Mouse (Mus musculus) myocyte (in vitro differentiated cells): ENCODE results near the gene Adap1. TPM values are rescaled to one million over a fixed set of nuclear protein-coding genes. Genes with fewer than 3 reads are reported as not detected.
A peak's percentile ranks its signal among the peaks of the same experiment; 100 is the strongest.

Experiments
- H3K27me3 ChIP-seq: one replicate; pipeline ENCODE4 v1.6.1; 2011; ENCODE audit not compliant: control insufficient read depth, insufficient read depth, insufficient read length
- H3K36me3 ChIP-seq: one replicate; pipeline ENCODE4 v1.6.1; 2011; ENCODE audit not compliant: control insufficient read depth, insufficient read depth
- H3K4me2 ChIP-seq: one replicate; pipeline ENCODE4 v1.6.1; 2011; ENCODE audit warnings: low read depth, control low read depth
- H3K4me3 ChIP-seq: one replicate; pipeline ENCODE4 v1.5.1; 2011; ENCODE audit warnings: mild to moderate bottlenecking, control low read depth, moderate library complexity
- H3K79me2 ChIP-seq: one replicate; pipeline ENCODE4 v1.6.1; 2011; ENCODE audit not compliant: control insufficient read depth, insufficient read depth
- H3ac ChIP-seq: one replicate; pipeline ENCODE4 v1.6.1; 2011; ENCODE audit not compliant: control insufficient read depth, insufficient read length
- CEBPB ChIP-seq: IDR thresholded peaks from 2 replicates; pipeline ENCODE4 v1.6.1; 2011; ENCODE audit warnings: mild to moderate bottlenecking, moderate library complexity; ENCODE audit not compliant: poor library complexity, insufficient read depth, severe bottlenecking
- E2F4 ChIP-seq: IDR thresholded peaks from one replicate; pipeline ENCODE4 v1.6.1; 2011; ENCODE audit warnings: mild to moderate bottlenecking, control low read depth, moderate library complexity; ENCODE audit not compliant: insufficient read depth
- MAX ChIP-seq: IDR thresholded peaks from one replicate; pipeline ENCODE4 v1.6.1; 2011; ENCODE audit warnings: low read depth, mild to moderate bottlenecking, control low read depth
- MYOD1 ChIP-seq, 3 experiments: IDR thresholded peaks; one replicate each; pipeline ENCODE4 v1.6.1; 2011; ENCODE audit warnings: control low read depth in 2 of 3, low read depth in 2 of 3, mild to moderate bottlenecking in 2 of 3, moderate library complexity in 1 of 3; ENCODE audit not compliant: insufficient read length in 2 of 3, control insufficient read depth in 1 of 3
- MYOG ChIP-seq, 3 experiments: IDR thresholded peaks; one replicate each; pipeline ENCODE4 v1.6.1; 2011; ENCODE audit warnings: control low read depth in 2 of 3, low read depth in 2 of 3, mild to moderate bottlenecking in 2 of 3; ENCODE audit not compliant: insufficient read length in 2 of 3, control insufficient read depth in 1 of 3, insufficient read depth in 1 of 3
- POLR2A ChIP-seq: IDR thresholded peaks from one replicate; pipeline ENCODE4 v1.6.1; 2011; ENCODE audit warnings: low read depth, mild to moderate bottlenecking, control low read depth, moderate library complexity; ENCODE audit not compliant: insufficient read length
- POLR2AphosphoS2 ChIP-seq: IDR thresholded peaks from one replicate; pipeline ENCODE4 v1.6.1; 2011; ENCODE audit warnings: low read depth, control low read depth; ENCODE audit not compliant: insufficient read length
- REST ChIP-seq: IDR thresholded peaks from one replicate; pipeline ENCODE4 v1.6.1; 2011; ENCODE audit warnings: mild to moderate bottlenecking, control low read depth, moderate library complexity; ENCODE audit not compliant: insufficient read depth, insufficient read length
- SRF ChIP-seq: IDR thresholded peaks from one replicate; pipeline ENCODE4 v1.6.1; 2011; ENCODE audit warnings: low read depth; ENCODE audit not compliant: control insufficient read depth, insufficient read length
- TCF12 ChIP-seq: IDR thresholded peaks from one replicate; pipeline ENCODE4 v1.6.1; 2011; ENCODE audit warnings: mild to moderate bottlenecking, control low read depth; ENCODE audit not compliant: poor library complexity, insufficient read depth, severe bottlenecking
- TCF3 ChIP-seq: IDR thresholded peaks from one replicate; pipeline ENCODE4 v1.6.1; 2011; ENCODE audit warnings: low read depth, control low read depth; ENCODE audit not compliant: insufficient read length
- USF1 ChIP-seq: IDR thresholded peaks from one replicate; pipeline ENCODE4 v1.6.1; 2011; ENCODE audit warnings: low read depth, mild to moderate bottlenecking, control low read depth, moderate library complexity
- polyA plus RNA-seq: library from polyadenylated mRNA; unstranded; fragments of >200 nt; fragmentation: generic; extraction: Trizol; gene quantifications from one replicate; pipeline ENCODE4 v1.2.1, GENCODE M21; 2012; ENCODE audit warnings: missing spikeins

Gene Adap1
- polyA plus RNA-seq, 1 experiment: 0.04 TPM

DNA sequence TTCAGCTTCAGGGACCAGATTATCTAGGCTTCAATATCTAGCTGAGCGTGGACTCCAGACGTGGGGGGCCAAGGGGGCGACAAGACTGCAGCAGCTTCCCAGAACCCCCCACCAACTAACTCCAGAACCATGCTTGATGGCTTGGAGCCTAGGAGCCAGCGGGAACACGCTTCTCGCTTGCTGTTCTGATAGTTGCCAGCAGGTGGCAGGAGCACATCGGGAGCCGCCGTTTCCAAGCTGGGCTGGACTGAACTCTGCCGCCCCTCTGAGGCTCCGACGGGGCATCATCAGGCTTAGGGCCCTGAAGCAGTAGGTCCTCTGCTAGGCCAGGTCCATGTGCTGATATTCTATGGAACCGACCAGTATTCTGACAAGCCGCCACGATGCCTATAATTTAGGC is 43.2 kb downstream of the Adap1 start:
- Histone ChIP-seq H3K79me2 (no peaks in the 10 kb centered on the region), H3ac (no peak overlapping the region), H3K27me3 (peaks cover 43% of the 10 kb centered on the region), H3K4me2 (no peak overlapping the region), H3K36me3 (no peaks in the 10 kb centered on the region), H3K4me3 (no peak overlapping the region)
- TF ChIP-seq USF1 (no peak), POLR2AphosphoS2 (no peak), TCF12 (no peak), E2F4 (no peak), MAX (no peak), MYOD1 (IDR thresholded peaks at IDR 0.05; ENCODE audit: control insufficient read depth in 1 of 3, insufficient read length in 2 of 3, low read depth in 2 of 3) (no peak), POLR2A (no peak), REST (no peak), CEBPB (no peak), MYOG (IDR thresholded peaks at IDR 0.05; ENCODE audit: control insufficient read depth in 1 of 3, insufficient read depth in 1 of 3, insufficient read length in 2 of 3, low read depth in 2 of 3) (no peak), SRF (no peak), TCF3 (no peak)

DNA sequence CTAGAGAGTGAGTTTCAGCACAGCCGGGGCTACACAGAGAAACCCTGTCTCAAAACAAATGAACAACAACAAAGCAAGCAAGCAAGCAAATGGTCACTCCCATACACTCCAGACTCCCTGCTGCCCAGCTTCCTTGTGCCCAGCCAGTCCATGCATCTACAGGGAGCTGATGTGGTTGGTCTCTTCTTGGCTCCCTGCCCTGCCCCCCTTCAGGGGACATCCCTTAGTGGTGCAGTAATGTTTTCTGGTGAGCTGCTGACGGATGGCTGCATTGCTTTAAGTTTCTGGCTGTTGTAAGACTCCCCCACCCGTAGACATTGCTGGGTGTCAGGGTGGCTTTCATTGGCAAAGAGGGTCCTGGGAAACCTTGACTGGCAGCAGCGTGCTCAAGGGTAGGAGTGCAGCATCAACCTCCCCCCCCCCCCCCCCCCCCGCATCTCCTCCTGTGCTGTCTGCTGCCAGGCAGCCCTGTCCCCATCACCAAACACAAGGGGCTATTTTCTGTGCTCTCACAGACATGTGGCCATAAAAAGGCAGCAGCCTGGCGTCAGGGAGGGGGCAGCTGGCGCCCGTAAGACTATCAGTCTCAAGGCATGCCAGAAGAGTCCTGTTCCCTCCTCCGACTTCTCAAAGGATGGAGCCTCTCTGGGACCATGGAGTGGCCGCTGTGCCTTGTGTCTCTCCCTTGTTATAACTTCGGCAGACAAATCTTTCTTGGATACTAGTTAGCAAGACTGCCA is 43.9 kb downstream of the Adap1 start:
- Histone ChIP-seq H3K27me3 (peaks cover 38% of the 10 kb centered on the region), H3K4me2 (no peak overlapping the region), H3K36me3 (no peaks in the 10 kb centered on the region), H3K4me3 (no peak overlapping the region), H3K79me2 (no peaks in the 10 kb centered on the region), H3ac (no peak overlapping the region)
- TF ChIP-seq POLR2AphosphoS2: no peak
- no peak for TF ChIP-seq MYOD1 (IDR thresholded peaks at IDR 0.05; ENCODE audit: control insufficient read depth in 1 of 3, insufficient read length in 2 of 3, low read depth in 2 of 3)
- TF ChIP-seq E2F4: no peak
- no peak for TF ChIP-seq TCF3
- TF ChIP-seq POLR2A: no peak
- TF ChIP-seq USF1: no peak
- no peak for TF ChIP-seq MAX
- no peak for TF ChIP-seq TCF12

DNA sequence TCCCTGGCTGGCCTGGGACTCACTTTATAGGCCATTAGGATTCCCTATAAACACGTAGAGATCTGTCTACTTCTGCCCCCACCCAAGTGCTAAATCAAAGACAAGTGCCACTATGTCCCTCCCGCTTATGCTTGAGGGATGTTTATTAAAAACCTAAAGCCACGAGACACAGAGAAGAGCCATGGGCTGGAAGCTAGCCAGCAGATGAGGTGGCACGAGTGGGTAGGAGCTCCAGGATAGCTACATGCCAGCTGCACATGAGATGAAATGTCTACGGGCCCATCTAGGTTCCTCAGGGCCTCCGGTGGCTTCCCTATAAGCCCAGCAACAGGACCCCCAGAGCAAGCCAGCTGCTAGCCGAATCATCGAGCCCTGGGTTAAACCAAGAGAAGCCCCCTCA is 48.1 kb downstream of the Adap1 start:
- Histone ChIP-seq H3K36me3 (no peaks in the 10 kb centered on the region), H3K4me2 (no peak overlapping the region), H3K27me3 (peaks cover 23% of the 10 kb centered on the region), H3K4me3 (no peak overlapping the region), H3ac (no peak overlapping the region), H3K79me2 (no peaks in the 10 kb centered on the region)
- no peak for TF ChIP-seq SRF
- no peak for TF ChIP-seq MAX
- no peak for TF ChIP-seq POLR2A
- TF ChIP-seq REST: no peak
- no peak for TF ChIP-seq TCF12
- TF ChIP-seq E2F4: no peak
- no peak for TF ChIP-seq MYOD1 (IDR thresholded peaks at IDR 0.05; ENCODE audit: control insufficient read depth in 1 of 3, insufficient read length in 2 of 3, low read depth in 2 of 3)

DNA sequence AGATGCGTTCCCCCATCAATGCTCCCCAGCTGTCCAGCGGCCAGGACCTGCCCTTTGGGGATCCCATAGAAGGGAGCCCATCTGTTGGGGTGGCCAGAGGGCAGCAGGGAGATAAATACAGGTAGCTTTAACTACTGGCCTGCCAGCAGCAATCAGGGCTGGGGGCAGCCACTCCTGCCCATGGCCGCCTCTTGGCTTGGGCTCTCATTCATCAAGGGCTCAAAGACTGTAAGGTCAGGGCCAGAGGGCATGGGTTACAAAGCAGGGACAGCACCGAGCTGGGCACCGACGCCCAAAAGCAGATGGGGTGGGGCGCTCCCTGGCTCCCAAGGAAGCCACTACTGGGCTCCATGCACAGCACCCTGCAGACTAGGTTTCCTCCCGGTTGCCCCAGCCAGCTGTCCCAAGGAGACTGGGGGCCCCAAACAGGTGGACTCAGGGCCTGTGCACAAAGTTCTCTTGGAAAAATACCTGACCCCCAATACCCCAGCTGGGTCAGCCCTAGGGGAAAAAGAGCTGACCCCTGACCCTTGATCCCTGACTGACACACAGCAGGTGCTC is 53.3 kb downstream of the Adap1 start:
- Histone ChIP-seq H3K36me3 (peaks cover 5% of the 10 kb centered on the region), H3K4me2 (no peak overlapping the region), H3K79me2 (no peaks in the 10 kb centered on the region), H3ac (no peak overlapping the region), H3K4me3 (no peak overlapping the region), H3K27me3 (no peaks in the 10 kb centered on the region)
- TF ChIP-seq REST (no peak), MYOD1 (IDR thresholded peaks at IDR 0.05; ENCODE audit: control insufficient read depth in 1 of 3, insufficient read length in 2 of 3, low read depth in 2 of 3) (peak in 1 of 3 experiments; percentile 21), E2F4 (no peak), CEBPB (no peak), MYOG (IDR thresholded peaks at IDR 0.05; ENCODE audit: control insufficient read depth in 1 of 3, insufficient read depth in 1 of 3, insufficient read length in 2 of 3, low read depth in 2 of 3) (peak in 1 of 3 experiments; percentile 65)

DNA sequence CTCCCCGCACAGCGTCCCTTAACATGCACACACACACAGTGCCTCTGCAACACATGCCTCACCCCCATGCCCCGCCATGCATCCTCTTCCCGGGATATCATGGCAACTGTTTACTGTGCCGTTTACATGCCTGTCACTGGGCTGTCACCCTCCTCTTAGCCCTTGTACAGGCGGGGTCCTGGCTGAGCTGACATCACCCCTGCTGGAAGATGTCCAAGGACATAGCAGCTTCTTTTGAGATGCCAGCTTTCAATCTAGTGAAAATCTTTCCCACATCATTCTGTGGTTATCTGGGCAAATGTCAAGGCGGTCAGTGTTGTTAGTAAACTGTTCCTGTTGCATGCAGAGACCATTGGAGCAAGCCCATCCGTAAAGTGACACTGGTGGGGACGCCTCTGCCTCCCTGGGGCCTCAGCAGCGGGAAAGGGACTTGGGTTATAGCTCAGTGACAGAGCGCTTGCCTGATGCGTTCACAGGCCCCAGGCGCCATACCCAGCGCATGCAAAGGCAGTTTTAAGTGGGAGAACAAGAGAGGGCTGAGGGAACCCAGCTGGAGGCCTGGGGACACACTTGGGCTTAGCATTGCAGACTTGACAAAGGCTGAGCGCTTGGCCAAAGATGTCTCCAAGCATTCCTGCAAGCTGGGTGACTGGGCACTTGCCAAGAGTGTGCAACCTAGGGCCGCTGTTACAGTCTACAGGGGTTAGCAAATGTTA is 54.5 kb downstream of the Adap1 start:
- TF ChIP-seq REST (no peak), POLR2AphosphoS2 (peak; percentile 47)
- no peak overlapping the region for H3ac ChIP-seq
- peaks cover 5% of the 10 kb centered on the region for H3K36me3 ChIP-seq
- H3K4me2 ChIP-seq: no peak overlapping the region
- no peaks in the 10 kb centered on the region for H3K27me3 ChIP-seq
- H3K4me3 ChIP-seq: no peak overlapping the region
- H3K79me2 ChIP-seq: no peaks in the 10 kb centered on the region
